17 mouse cellular contexts compared by ENCODE assay signal in genomic region chr13:47909851-47910530, GRCm38 (mm10).
DNase-seq lines count a peak whose midpoint lies in the region; ATAC-seq and TF ChIP-seq lines count a peak whose summit lies in the region.
"Had no signal": no experiment of that assay in that cellular context is flagged by ENCODE, and none has a peak within 500 bp of the region (broad histone marks: within the 10 kb centered on the region; RNA-seq: fewer than 3 reads in every experiment).

No protein-coding gene starts in this region.

- no peak overlapping the region for H3K4me3 ChIP-seq in forebrain, embryonic 13.5 days
- H3K4me3 ChIP-seq in forebrain, embryonic 11.5 days (ENCODE audit: low read depth, low read length), result no peak overlapping the region
- no peak overlapping the region for H3K4me3 ChIP-seq in forebrain, postnatal 0 days (ENCODE audit: low read depth, low read length)
- H3K4me3 ChIP-seq: heart, embryonic 12.5 days; lung, embryonic 15.5 days had no signal

- no peak overlapping the region for H3K9ac ChIP-seq in forebrain, embryonic 13.5 days
- no peak overlapping the region for H3K9ac ChIP-seq in forebrain, embryonic 11.5 days (ENCODE audit: low read length)
- H3K9ac ChIP-seq in forebrain, postnatal 0 days, result no peak overlapping the region
- H3K9ac ChIP-seq: heart, embryonic 12.5 days; lung, embryonic 15.5 days had no signal

- no peak overlapping the region for H3K4me2 ChIP-seq in forebrain, embryonic 13.5 days
- no peak overlapping the region for H3K4me2 ChIP-seq in forebrain, embryonic 11.5 days (ENCODE audit: low read depth, low read length, severe bottlenecking)
- no peak overlapping the region for H3K4me2 ChIP-seq in forebrain, postnatal 0 days (ENCODE audit: low read depth)
- H3K4me2 ChIP-seq: heart, embryonic 12.5 days; lung, embryonic 15.5 days had no signal

- H3K9me3 ChIP-seq in forebrain, embryonic 13.5 days (replicated peaks), result no peaks in the 10 kb centered on the region
- no peaks in the 10 kb centered on the region for H3K9me3 ChIP-seq in forebrain, embryonic 11.5 days (ENCODE audit: control insufficient read depth, low read length)
- H3K9me3 ChIP-seq in forebrain, postnatal 0 days (ENCODE audit: low read length), result no peaks in the 10 kb centered on the region
- H3K9me3 ChIP-seq: heart, embryonic 12.5 days; lung, embryonic 15.5 days had no signal

- H3K27ac ChIP-seq in forebrain, embryonic 13.5 days, result 0 out of 2 replicates have a peak overlapping the region, but pooled peaks have one; percentile 6
- no peak overlapping the region for H3K27ac ChIP-seq in forebrain, embryonic 11.5 days (ENCODE audit: low read depth, low read length)
- no peak overlapping the region for H3K27ac ChIP-seq in forebrain, postnatal 0 days (ENCODE audit: low read depth, low read length)
- H3K27ac ChIP-seq: lung, embryonic 15.5 days; stomach, postnatal 0 days had no signal

- peaks cover 12% of the 10 kb centered on the region for H3K4me1 ChIP-seq in forebrain, embryonic 13.5 days
- H3K4me1 ChIP-seq in forebrain, embryonic 11.5 days (replicated peaks; ENCODE audit: control insufficient read depth, insufficient read depth, low read length), result no peaks in the 10 kb centered on the region
- no peaks in the 10 kb centered on the region for H3K4me1 ChIP-seq in forebrain, postnatal 0 days (ENCODE audit: insufficient read depth)
- H3K4me1 ChIP-seq: heart, embryonic 12.5 days; lung, embryonic 15.5 days had no signal

- ATAC-seq in forebrain, embryonic 13.5 days, result 0 out of 2 replicates have a peak, but pooled peaks have one; percentile 33
- no peak for ATAC-seq in forebrain, embryonic 11.5 days (replicated peaks; ENCODE audit: low FRiP score)
- peak; percentile 81 for ATAC-seq in forebrain, postnatal 0 days

- no peak for DNase-seq in forebrain, embryonic 11.5 days (ENCODE audit: low spot score)
- peak; percentile 3 for DNase-seq in layer of hippocampus, adult 9-11 months
- DNase-seq in layer of hippocampus, adult 9-10 months (ENCODE audit: low spot score), result no peak
- peak; percentile 37 for DNase-seq in adrenal gland, postnatal 14 days
- DNase-seq in forebrain, postnatal 0 days, result no peak
- no peak for DNase-seq in lung, postnatal 14 days
- DNase-seq in left cerebral cortex, postnatal 10 days (ENCODE audit: extremely low spot score in 1 of 2, low spot score in 2 of 2), result no peak
- DNase-seq: cerebellum, adult 11 months; gastrocnemius, postnatal 36 days; kidney, adult 18-20 months; kidney, postnatal 36 days; right cerebral cortex, adult 18-20 months; thymus, postnatal 25 days had no signal

- H3K27me3 ChIP-seq in forebrain, embryonic 13.5 days, result no peaks in the 10 kb centered on the region
- H3K27me3 ChIP-seq in forebrain, embryonic 11.5 days (ENCODE audit: control insufficient read depth, insufficient read depth, low read length), result no peaks in the 10 kb centered on the region
- no peaks in the 10 kb centered on the region for H3K27me3 ChIP-seq in forebrain, postnatal 0 days (ENCODE audit: insufficient read depth, low read length)
- H3K27me3 ChIP-seq: heart, embryonic 12.5 days; lung, embryonic 15.5 days had no signal

- 65% methylated on average over 9 of the region's 9 CpGs for WGBS in forebrain, embryonic 13.5 days
- 77% methylated on average over 9 of the region's 9 CpGs for WGBS in forebrain, embryonic 11.5 days
- 53% methylated on average over 9 of the region's 9 CpGs for WGBS in forebrain, postnatal 0 days

- no peaks in the 10 kb centered on the region for H3K36me3 ChIP-seq in forebrain, embryonic 13.5 days (ENCODE audit: poor library complexity, severe bottlenecking)
- no peaks in the 10 kb centered on the region for H3K36me3 ChIP-seq in forebrain, embryonic 11.5 days (ENCODE audit: control insufficient read depth, insufficient read depth, low read length)
- no peaks in the 10 kb centered on the region for H3K36me3 ChIP-seq in forebrain, postnatal 0 days (ENCODE audit: insufficient read depth)
- H3K36me3 ChIP-seq: heart, embryonic 12.5 days; lung, embryonic 15.5 days had no signal

- no peak for TF ChIP-seq CTCF in forebrain, postnatal 0 days (IDR thresholded peaks at IDR 0.05; ENCODE audit: low read depth)

- intact Hi-C loops in left cerebral cortex, postnatal 10 days (cut with DNase I), result no loop called here

Comparison
In these comparisons a context has a peak if more than half of its experiments do, and no peak if none do; other contexts are left out.
1. DNase-seq: peak in layer of hippocampus, adult 9-11 months (single experiment) and adrenal gland, postnatal 14 days (single experiment); none in forebrain, embryonic 11.5 days (single experiment), layer of hippocampus, adult 9-10 months (single experiment), forebrain, postnatal 0 days (single experiment), lung, postnatal 14 days (single experiment) and left cerebral cortex, postnatal 10 days (0 of 2).